33 mouse cellular contexts compared by ENCODE assay signal in the genomic region with DNA sequence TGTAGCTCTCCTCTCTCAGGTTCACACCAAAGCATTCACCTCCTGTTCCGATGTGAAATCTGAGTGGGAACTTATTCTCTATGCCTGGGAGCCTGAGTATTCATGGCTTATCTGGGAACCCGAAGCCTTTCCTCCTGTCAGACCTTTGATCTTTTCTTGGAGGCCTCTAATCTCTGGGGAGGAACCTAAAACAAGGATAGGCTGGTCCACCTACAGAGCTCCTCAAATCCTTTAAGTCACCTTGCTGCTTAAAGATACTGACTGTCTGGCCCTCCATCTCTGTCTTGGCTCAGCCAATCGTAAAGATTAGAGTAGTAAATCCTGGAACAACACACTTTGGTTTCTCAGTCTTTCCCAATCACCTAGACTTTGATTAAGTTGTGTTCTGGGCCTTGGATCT. TPM values are rescaled to one million over a fixed set of nuclear protein-coding genes. Genes with fewer than 3 reads are reported as not detected.
"Had no signal": no experiment of that assay in that cellular context is flagged by ENCODE, and none has a peak within 500 bp of the region (broad histone marks: within the 10 kb centered on the region; RNA-seq: fewer than 3 reads in every experiment).

No protein-coding gene starts in this region.

- H3K4me2 ChIP-seq: embryonic facial prominence, embryonic 12.5 days; embryonic facial prominence, embryonic 13.5 days; embryonic facial prominence, embryonic 15.5 days; forebrain, embryonic 12.5 days; forebrain, embryonic 13.5 days; forebrain, embryonic 15.5 days had no signal

- H3K9ac ChIP-seq: embryonic facial prominence, embryonic 12.5 days; embryonic facial prominence, embryonic 13.5 days; embryonic facial prominence, embryonic 15.5 days; forebrain, embryonic 12.5 days; forebrain, embryonic 13.5 days; forebrain, embryonic 15.5 days; forebrain, postnatal 0 days had no signal

- H3K27me3 ChIP-seq: embryonic facial prominence, embryonic 12.5 days; embryonic facial prominence, embryonic 13.5 days; embryonic facial prominence, embryonic 15.5 days; forebrain, embryonic 12.5 days; forebrain, embryonic 13.5 days; forebrain, embryonic 15.5 days had no signal

- H3K4me3 ChIP-seq: embryonic facial prominence, embryonic 12.5 days; embryonic facial prominence, embryonic 13.5 days; embryonic facial prominence, embryonic 15.5 days; erythroblast, embryonic 14.5 days; forebrain, embryonic 10.5 days; forebrain, embryonic 12.5 days; forebrain, embryonic 13.5 days; forebrain, embryonic 15.5 days; gastrocnemius, adult 2 months; heart, adult 2 months had no signal

- H3K36me3 ChIP-seq: embryonic facial prominence, embryonic 12.5 days; embryonic facial prominence, embryonic 13.5 days; embryonic facial prominence, embryonic 15.5 days; forebrain, embryonic 10.5 days; forebrain, embryonic 12.5 days; forebrain, embryonic 15.5 days had no signal

- H3K4me1 ChIP-seq: embryonic facial prominence, embryonic 12.5 days; embryonic facial prominence, embryonic 13.5 days; embryonic facial prominence, embryonic 15.5 days; forebrain, embryonic 10.5 days; forebrain, embryonic 12.5 days; forebrain, embryonic 13.5 days; forebrain, embryonic 15.5 days had no signal

- ATAC-seq: forebrain, embryonic 13.5 days; forebrain, embryonic 14.5 days; forebrain, embryonic 15.5 days; forebrain, embryonic 16.5 days; forebrain, postnatal 0 days had no signal

- H3K27ac ChIP-seq: embryonic facial prominence, embryonic 12.5 days; embryonic facial prominence, embryonic 13.5 days; embryonic facial prominence, embryonic 15.5 days; forebrain, embryonic 10.5 days; forebrain, embryonic 12.5 days; forebrain, embryonic 13.5 days; forebrain, embryonic 15.5 days; gastrocnemius, adult 2 months; heart, adult 2 months had no signal

- H3K9me3 ChIP-seq: embryonic facial prominence, embryonic 12.5 days; embryonic facial prominence, embryonic 13.5 days; embryonic facial prominence, embryonic 15.5 days; forebrain, embryonic 10.5 days; forebrain, embryonic 12.5 days; forebrain, embryonic 13.5 days; forebrain, embryonic 15.5 days had no signal

- DNase-seq: cerebellum, adult 2 months; cerebellum, adult 8-10 months; cerebellum, adult 9-10 months; cerebellum, adult 9-11 months; cerebellum, postnatal 10 days; cerebellum, postnatal 14 days; cerebellum, postnatal 25 days; cerebellum, postnatal 36 days; embryo, embryonic 11 days; forebrain, postnatal 0 days; gastrocnemius, adult 2 months; gastrocnemius, postnatal 10 days; gastrocnemius, postnatal 14 days; gastrocnemius, postnatal 25 days; gastrocnemius, postnatal 36 days; heart, adult 11 months; heart, adult 18-20 months; heart, adult 2 months had no signal

RNA-seq across cellular contexts. Expression of a gene that starts 6.0 kb away (rescaled TPM):
- polyA plus RNA-seq: cerebellum, adult 2 months; embryonic facial prominence, embryonic 11.5 days; embryonic facial prominence, embryonic 12.5 days; embryonic facial prominence, embryonic 13.5 days; embryonic facial prominence, embryonic 15.5 days; erythroblast, embryonic 14.5 days; forebrain, embryonic 10.5 days; forebrain, embryonic 11.5 days; forebrain, embryonic 12.5 days; forebrain, embryonic 13.5 days; forebrain, embryonic 14.5 days; forebrain, embryonic 15.5 days; forebrain, embryonic 16.5 days; forebrain, postnatal 0 days; frontal cortex, adult 2 months; heart, adult 2 months had no signal

RNA-seq across cellular contexts. Expression of a gene that starts 13.4 kb away (rescaled TPM):
- polyA plus RNA-seq: embryonic facial prominence, embryonic 15.5 days; erythroblast, embryonic 14.5 days; forebrain, embryonic 11.5 days; forebrain, embryonic 12.5 days; forebrain, embryonic 13.5 days; forebrain, embryonic 14.5 days; forebrain, embryonic 15.5 days; forebrain, embryonic 16.5 days; heart, adult 2 months had no signal

RNA-seq across cellular contexts. Expression of a gene that starts 48.2 kb away (rescaled TPM):
- polyA plus RNA-seq: cerebellum, adult 2 months; cortical plate, adult 2 months; embryonic facial prominence, embryonic 11.5 days; embryonic facial prominence, embryonic 12.5 days; embryonic facial prominence, embryonic 13.5 days; embryonic facial prominence, embryonic 15.5 days; erythroblast, embryonic 14.5 days; forebrain, embryonic 10.5 days; forebrain, embryonic 11.5 days; forebrain, embryonic 12.5 days; forebrain, embryonic 13.5 days; forebrain, embryonic 14.5 days; forebrain, embryonic 15.5 days; forebrain, embryonic 16.5 days; forebrain, postnatal 0 days; frontal cortex, adult 2 months; gonadal fat pad, adult 2 months; heart, adult 2 months had no signal
